Mouse (Mus musculus): Measurements from ENCODE around the gene Dhh. TPM values are rescaled to one million over a fixed set of nuclear protein-coding genes. Genes with fewer than 3 reads are reported as not detected.

The Dhh gene
- total RNA-seq, 1 experiment from 2014 or later, result 3.5 TPM

- DNase-seq, result peak; percentile 40
Measured at GRCm38 (mm10) chr15:98917091-98917490, 18.8 kb upstream of the Dhh start.

GRCm38 (mm10) chr15:98916016-98916415 is 17.7 kb upstream of the Dhh start:
- DNase-seq, result no peak

- DNase-seq, result no peak
Measured at GRCm38 (mm10) chr15:98914903-98915302, 16.6 kb upstream of the Dhh start.

GRCm38 (mm10) chr15:98904692-98905091 is 6.4 kb upstream of the Dhh start:
- DNase-seq, result peak; percentile 52

DNA sequence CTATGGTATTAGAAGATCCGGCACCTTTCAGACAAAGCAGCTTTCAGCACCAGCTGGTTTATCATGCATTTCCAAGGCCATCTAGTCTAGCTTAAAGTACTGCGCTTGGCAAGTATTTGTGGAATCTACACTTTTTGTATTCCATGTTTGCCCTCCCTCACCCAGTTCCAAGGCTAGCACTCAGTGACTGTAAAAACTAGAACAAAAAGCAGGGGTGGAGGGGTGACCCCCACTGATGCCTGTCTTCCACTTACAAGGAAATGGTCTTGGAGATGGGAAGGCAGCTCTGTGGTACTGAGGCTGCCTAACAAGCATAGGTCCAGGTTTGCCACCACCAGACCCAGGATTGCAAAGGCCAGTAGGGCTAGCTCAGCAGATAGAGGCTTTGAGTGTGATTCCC is 4.3 kb upstream of the Dhh start:
- DNase-seq, result no peak

GRCm38 (mm10) chr15:98901530-98901929 is 3.2 kb upstream of the Dhh start:
- no peak for DNase-seq

GRCm38 (mm10) chr15:98897495-98897894 is 845 bp downstream of the Dhh start:
- DNase-seq, result peak; percentile 54

GRCm38 (mm10) chr15:98895635-98896589 is 2.4 kb downstream of the Dhh start:
- peak; percentile 83 for DNase-seq

DNA sequence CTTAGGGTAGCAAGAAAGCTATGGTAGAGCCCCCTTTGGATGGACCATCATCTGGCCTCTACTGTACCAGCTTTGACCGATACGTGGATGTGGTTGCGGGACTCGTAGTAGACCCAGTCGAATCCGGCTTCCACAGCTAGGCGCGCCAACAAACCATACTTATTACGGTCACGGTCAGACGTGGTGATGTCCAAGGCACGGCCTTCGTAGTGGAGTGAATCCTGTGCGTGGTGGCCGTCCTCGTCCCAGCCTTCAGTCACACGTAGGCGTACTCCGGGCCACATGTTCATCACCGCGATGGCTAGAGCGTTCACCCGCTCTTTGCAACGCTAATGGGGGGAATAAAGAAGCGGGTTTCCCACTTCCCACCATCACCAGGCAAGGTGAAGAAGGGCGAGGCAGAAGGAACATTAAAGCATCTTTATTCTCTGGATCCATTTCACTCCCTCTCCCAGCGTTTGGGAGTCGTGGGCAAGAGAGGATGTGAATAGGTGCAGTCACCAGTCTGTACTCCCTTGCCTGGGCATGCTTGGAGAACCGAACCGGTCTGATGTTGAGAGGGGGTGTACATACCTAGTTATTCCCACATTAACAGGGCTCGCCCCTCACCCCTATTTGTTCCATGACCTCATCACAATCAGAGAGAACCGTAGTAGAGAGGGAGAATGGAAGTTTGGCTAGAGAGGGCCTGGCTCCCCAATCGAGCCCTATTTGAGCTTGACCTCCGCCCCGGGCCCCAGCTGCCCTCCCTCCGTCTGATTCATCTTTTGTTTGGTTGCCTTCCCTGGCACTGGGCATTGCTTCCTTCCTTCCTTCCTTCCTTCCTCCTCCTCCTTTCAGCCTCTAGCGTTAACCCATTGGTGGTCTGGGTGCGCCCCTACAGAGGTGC is 3.4 kb downstream of the Dhh start:
- DNase-seq, result peak; percentile 50

- peak; percentile 66 for DNase-seq
Measured at GRCm38 (mm10) chr15:98893940-98894745, 4.2 kb downstream of the Dhh start, which contains the start of gene Rhebl1. TSS of gene Rhebl1 (minus strand) at chr15:98894540.

- DNase-seq, result no peak
Measured at GRCm38 (mm10) chr15:98893036-98893435, 5.3 kb downstream of the Dhh start.

DNA sequence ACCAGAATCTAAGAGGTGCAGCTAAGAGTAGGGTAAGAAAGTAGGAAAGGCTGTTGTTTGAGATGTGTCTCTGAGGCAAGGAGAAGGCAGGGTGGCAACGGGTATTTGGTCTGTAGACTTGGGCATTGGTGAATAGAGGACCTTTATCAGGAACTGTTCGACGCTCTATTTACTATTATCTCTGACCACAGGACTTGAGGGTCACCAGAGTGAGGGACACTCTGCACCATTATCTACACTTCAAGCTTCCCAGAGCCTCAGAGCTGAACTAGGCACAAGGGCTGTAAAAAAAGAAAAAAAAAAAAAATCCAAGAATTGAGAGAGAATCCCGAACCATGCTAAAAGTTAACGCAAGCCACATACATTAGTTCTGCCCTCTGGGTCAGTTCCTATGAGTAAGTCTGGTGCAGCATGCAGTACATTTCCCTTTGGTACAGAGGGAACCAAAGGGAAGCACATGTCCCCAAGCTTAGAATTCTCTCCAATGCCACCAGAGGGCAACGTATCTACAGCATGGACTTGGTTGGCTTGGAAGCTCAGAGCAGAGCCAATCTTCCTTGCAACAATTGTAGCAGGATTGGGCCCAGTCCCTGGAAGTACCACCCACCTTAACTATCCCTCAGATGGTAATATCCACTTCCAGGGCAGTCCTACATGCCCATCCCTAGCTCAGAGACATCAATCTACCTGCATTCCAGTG is 6.3 kb downstream of the Dhh start:
- peak; percentile 82 for DNase-seq

GRCm38 (mm10) chr15:98891198-98891742 is 7.1 kb downstream of the Dhh start:
- no peak for DNase-seq

GRCm38 (mm10) chr15:98887526-98887925 is 10.8 kb downstream of the Dhh start:
- DNase-seq, result no peak

GRCm38 (mm10) chr15:98886667-98887387 is 11.5 kb downstream of the Dhh start:
- no peak for DNase-seq

DNA sequence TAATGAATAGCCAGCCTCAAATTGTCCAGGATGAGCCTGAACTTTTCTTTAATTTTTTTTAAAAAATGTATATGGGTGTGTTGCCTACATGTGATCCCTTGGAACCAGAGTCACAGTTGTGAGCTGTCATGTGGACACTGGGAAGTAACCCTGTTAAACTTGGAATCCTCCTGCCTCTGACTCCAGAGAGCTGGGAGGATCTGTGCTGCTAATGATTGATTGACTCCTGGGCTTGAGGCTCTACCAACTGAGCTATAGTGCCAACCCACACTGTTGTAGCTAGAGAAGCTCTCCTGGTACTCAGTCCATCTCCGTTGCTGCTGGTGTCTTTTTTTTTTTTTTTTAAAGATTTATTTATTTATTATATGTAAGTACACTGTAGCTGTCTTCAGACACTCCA is 14.2 kb downstream of the Dhh start:
- no peak for DNase-seq

GRCm38 (mm10) chr15:98883661-98884060 is 14.7 kb downstream of the Dhh start:
- no peak for DNase-seq

DNA sequence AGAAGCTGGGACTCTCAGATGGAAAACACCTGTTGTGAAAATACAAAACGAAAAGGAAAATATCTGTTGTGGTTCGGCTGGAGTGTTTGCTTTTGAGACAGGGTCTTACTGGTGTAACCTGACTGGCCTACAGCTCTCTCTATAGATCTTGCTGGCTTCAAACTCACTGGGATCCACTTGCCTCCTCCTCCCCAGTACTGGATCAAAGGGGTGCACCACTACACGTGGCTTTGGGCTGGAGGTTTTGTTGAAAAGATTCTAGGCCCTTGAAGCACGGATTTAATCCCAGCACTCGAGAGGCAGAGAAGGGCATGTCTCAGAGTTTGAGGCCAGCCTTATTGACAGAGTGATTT is 16.7 kb downstream of the Dhh start:
- no peak for DNase-seq

DNA sequence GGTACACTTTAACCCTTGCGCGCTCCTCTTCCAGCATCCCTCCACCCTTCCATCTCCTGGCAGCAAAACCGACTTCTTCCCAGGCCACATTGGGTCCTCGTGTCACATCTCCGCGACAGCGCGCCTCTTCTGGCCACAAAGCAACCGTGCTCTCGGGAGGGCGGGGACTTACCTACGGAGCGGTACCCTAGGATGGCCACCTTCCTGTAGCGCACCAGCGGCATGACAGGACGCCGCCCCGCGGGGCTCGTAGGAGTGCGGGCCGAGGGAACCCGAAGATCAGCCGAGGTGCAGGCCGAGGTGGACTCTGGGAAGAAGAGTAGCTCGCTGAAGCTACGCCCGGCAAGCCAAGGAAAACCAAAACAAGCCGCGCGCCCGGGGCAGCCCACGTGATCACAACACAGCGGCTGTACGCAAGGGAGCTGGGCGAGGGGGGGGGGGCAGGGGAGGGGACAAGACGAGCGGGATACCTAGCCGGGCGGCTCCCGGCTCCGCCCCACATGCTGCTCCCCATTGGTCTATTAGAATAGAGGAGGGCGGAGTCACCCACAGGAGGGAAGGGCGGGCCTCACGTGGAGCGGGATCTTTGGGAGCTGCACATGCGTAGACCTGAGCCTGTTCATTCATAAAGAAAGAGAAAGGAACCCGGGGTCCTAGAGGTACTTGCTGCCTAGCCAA is 17.2 kb downstream of the Dhh start:
- DNase-seq, result peak; percentile 95

- peak; percentile 84 for DNase-seq
Measured at GRCm38 (mm10) chr15:98877331-98877730, 21.0 kb downstream of the Dhh start.
